Mouse (Mus musculus) c-Kit-negative CD71-positive TER-119-positive erythroid progenitor cells, embryonic 14.5 days (primary cell): ENCODE results near the gene Inpp5b.
"Not testable (repeated sequence)": the region's sequence is repeated elsewhere in the genome, so short reads cannot be mapped to it uniquely, and the experiment has no call there.

Experiments used
- DNase-seq: peaks from one replicate; pipeline ENCODE4 v3.0.0-alpha.2; 2013; ENCODE audit warnings: low read depth, low spot score

The Inpp5b gene

GRCm38 (mm10) chr4:124709961-124710446, 31.6 kb upstream of the Inpp5b start:
- DNase-seq = no peak

DNA sequence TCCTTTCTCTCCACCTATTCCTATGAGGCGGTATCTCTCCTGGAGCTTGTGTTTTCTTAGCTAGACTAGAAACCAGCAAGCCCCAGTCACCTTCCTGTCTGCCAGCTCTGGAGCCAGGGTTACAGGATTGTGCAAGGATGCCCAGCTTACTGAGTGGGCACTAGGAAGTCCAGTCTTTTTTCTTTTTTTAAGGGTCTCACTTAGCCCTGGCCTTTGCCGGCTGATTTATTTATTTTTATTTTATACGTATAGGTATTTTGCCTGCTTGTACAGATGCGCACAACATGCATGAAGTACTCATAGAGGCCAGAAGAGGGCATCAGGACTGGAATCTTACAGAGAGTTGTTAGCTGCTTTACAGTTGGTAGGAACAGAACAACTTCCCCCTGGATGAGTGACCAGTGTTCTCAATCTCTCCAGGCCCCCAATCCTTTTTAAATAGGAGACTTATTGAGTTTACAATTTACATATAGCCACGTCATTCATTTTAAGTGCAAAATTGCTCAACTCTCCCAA, 30.8 kb upstream of the Inpp5b start:
- peak; percentile 56 for DNase-seq

DNA sequence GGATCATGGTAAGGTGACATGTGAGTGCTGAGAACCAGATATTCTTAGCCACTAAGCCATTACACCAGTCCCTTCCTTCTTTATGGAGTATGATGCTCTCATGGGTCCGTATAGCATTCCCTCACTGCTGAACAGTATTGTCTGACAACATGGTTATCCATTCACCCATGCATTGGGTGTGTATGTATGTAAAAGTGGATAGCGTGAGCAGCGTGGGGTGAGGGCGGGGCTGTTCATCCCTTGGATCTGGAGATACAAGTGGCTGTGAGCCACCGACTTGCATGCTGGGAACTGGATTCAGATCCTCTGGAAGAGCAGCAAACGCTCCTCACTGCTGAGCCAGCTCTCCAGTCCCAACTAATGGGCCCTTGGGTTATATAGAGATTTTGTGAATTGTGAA, 29.0 kb upstream of the Inpp5b start:
- peak; percentile 61 for DNase-seq

DNA sequence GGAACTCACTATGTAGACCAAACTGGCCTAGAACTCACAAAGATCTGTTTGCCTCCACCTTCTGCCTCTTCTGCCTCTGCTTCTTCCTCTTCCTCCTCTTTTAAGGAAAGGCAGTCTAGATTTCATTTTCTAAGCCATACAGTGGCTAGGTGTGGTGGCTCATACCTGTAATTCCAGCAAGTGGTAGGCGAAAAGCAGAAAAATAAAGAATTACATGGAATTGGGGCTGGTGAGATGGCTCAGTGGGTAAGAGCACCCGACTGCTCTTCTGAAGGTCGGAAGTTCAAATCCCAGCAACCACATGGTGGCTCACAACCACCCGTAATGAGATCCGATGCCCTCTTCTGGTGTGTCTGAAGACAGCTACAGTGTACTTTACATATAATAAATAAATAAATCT, 27.8 kb upstream of the Inpp5b start:
- not testable (repeated sequence) for DNase-seq

- peak; percentile 81 for DNase-seq
Observed at GRCm38 (mm10) chr4:124714545-124715481, 26.8 kb upstream of the Inpp5b start, which contains the start of gene Sf3a3. Sf3a3 (plus strand) TSS chr4:124714776.

DNA sequence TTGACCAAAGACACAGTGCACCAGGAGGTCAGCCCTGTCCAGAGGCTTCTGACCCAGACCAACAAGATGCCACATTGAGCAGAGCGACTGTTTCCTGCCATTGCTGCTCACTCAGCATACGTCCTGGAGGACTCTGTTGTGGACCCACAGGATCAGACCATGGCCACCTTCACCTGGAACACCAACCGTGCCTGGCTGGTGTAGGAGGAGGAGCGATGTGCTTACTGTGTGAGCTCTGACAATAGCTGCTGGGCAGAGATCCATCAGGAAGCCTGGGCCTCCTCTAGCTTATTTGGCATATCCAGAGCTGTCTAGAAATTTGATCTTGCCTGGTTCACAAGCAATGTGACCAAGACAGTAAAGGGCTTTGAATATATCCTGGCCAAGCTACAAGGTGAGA, 22.5 kb upstream of the Inpp5b start:
- no peak for DNase-seq

DNA sequence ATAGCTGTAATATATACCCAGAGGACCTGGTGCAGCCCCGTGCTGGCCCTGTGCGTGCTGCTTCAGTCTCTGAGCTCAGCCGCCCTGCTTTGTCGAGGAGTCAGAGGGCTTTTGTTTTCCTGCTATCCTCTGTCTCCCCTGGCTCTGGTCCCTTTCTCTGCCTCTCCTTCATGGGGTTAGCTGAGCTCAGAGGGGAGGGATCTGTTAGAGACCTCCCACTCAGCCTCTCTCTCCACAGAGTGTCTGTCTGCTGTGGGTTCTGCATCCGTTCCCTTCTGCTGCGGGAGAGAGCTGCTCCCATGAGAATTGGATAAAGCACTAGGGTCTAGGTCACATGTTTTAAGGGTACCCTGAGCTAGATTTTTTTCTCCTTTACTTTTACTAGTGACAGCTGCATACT, 15.5 kb upstream of the Inpp5b start:
- DNase-seq = no peak

- no peak for DNase-seq
Observed at GRCm38 (mm10) chr4:124736952-124737351, 4.7 kb upstream of the Inpp5b start.

- no peak for DNase-seq
Observed at GRCm38 (mm10) chr4:124737486-124737885, 4.2 kb upstream of the Inpp5b start.

DNA sequence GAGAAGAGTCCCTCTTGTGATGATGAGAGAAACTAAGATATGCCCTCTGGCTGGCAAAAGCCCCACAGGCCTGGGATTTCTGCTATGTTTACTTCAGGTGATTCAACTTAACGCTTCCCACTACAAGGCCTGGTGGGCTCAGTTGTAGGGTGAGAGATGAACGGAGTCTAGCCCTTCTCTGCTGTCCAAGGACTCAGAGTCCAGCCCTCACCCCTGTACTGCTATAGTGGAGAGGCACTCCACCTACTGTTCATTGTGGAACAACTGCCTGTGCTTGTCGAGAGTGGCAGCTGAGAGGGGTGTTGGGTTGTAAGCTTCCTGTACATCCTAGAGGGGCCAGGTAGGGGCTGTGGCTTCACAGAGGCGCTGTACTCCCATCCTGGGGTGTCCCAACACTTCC, 3.6 kb upstream of the Inpp5b start:
- DNase-seq = no peak

- DNase-seq = no peak
Observed at GRCm38 (mm10) chr4:124738783-124739182, 2.9 kb upstream of the Inpp5b start.

GRCm38 (mm10) chr4:124742839-124743238, 1.2 kb downstream of the Inpp5b start:
- no peak for DNase-seq

DNA sequence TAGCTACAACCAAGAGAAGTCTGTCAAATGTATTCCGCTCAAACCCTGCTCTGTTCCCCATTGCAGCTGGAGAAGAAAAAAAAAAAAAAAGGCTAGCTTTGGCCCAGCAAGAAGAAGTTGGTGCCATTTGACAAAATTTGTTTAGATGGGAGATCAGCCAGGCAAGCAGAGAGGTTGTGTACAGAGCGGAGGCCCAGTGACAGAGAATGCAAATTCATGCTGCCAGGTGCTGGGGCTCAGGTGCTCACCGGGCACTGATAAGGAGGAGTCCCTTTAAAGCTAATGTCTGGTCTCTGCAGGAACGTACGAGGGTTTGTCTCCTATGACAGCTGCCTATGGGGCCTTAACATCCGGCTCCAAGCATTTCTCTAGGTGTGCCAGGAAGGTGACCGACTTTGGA, 4.9 kb downstream of the Inpp5b start:
- DNase-seq = no peak

GRCm38 (mm10) chr4:124747851-124748250, 6.2 kb downstream of the Inpp5b start:
- DNase-seq = no peak

- DNase-seq = peak; percentile 97
Observed at GRCm38 (mm10) chr4:124751300-124752250, 9.9 kb downstream of the Inpp5b start.

- peak; percentile 70 for DNase-seq
Observed at GRCm38 (mm10) chr4:124752281-124753199, 10.9 kb downstream of the Inpp5b start.

GRCm38 (mm10) chr4:124755526-124755925, 13.9 kb downstream of the Inpp5b start:
- DNase-seq = no peak

- no peak for DNase-seq
Observed at GRCm38 (mm10) chr4:124759305-124759811, 17.7 kb downstream of the Inpp5b start.

DNA sequence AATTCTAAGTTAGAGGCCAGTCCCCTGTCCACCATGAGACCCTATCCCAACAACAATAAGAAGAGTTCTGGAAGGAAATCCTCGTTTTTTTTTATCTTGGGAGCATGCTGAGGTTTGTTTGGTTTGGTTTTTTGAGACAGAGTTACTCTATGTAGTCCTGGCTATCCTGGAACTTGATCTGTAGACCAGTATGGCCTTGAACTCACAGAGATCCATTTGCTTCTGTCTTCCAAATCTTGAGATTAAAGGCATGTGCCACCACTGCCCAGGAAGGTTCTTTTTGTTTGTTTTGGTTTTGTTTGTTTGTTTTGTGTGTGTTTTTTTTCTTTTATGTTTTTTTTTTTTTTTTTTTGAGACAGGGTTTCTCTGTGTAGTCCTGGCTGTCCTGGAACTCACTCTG, 19.6 kb downstream of the Inpp5b start:
- no peak for DNase-seq

DNA sequence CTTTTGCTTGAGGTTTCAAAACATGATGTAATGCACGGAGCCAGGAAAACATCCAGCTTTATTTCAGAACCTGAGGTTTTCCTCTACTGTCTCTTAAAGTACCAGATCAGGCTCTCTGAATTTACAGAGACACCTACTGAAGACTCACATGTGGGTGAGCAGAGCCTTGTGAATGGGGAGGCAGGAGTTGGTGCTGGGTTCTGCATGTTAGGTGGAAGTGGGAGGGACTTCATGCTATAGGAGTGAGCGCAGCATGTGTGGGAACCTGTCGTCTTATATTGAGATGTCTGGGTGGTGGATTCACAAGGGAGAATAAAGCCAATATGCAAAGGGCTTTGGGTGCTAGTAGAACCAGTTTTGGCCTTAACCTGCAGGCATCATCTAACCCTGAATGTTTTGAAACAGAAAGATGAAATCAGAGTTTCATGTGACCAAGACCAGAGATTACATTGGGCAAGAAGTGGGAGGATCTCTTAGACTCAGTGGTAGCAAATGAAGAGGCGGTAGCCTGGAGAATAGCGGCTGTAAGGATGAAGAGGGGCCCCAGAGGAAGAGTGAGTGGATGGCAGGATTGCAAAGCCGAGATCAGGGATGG, 21.3 kb downstream of the Inpp5b start:
- no peak for DNase-seq
